Mouse (Mus musculus) erythroblast, embryonic 14.5 days (primary cell): ENCODE measurements around the gene Cdk18.

Experiments
- GATA1 ChIP-seq: IDR thresholded peaks from 2 replicates; pipeline ENCODE4 v1.6.1; 2012; ENCODE audit warnings: low read length, inconsistent platforms, mixed read lengths
- TAL1 ChIP-seq: IDR thresholded peaks from 3 replicates; pipeline ENCODE4 v1.6.1; 2012; ENCODE audit warnings: low read length, inconsistent platforms, mixed read lengths

DNA sequence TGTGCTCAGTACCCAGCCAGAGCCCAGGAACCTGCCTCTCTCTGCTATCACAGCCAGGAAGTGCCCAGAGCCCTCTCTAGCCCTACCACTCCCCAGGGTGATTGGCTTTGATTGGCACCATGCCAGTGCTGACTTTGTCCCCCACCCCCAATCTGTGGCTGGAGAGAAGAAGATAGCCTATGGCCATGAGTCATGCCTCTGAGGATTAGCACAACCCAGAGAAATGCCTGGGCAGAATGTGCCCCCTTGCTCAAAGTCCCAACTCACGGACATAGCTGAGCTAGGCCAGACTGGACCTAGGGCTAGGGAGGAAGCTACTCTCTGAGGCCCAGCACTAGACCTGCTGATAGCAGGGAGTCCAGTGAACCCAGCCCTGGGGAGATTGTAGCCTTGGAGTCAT lies 10.7 kb upstream of the Cdk18 start:
- TF ChIP-seq GATA1 (no peak), TAL1 (no peak)
